ENCODE assay signal across 9 mouse cellular contexts in the genomic region with DNA sequence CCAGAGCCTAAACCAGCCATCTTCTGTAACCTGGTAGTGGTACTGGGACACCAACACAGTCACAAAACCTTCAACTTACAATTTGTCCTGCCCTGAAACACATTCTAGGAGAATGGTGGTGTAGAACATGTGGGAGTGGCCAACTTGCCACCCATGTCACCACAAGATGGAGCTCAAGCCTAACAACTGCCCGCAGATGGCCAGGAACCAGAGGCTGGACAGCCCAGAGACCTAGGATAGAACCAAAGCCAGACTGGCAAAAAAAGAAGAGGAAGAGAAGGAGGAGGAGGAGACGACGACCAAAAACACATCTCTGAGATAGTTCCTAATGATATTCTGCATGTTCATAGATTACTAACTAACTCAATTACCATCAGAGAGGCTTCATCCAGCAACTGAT. TPM values are rescaled to one million over a fixed set of nuclear protein-coding genes. Genes with fewer than 3 reads are reported as not detected.
DNase-seq lines count a peak whose midpoint lies in the region; ATAC-seq and TF ChIP-seq lines count a peak whose summit lies in the region.
"Had no signal": no experiment of that assay in that cellular context is flagged by ENCODE, and none has a peak within 500 bp of the region (broad histone marks: within the 10 kb centered on the region; RNA-seq: fewer than 3 reads in every experiment).

No protein-coding gene starts in this region.

- 11% methylated on average over 3 of the region's 3 CpGs for WGBS in hindbrain, embryonic 14.5 days
- 7% methylated on average over 3 of the region's 3 CpGs for WGBS in hindbrain, embryonic 13.5 days
- 0% methylated on average over 3 of the region's 3 CpGs for WGBS in forebrain, postnatal 0 days
- 7% methylated on average over 3 of the region's 3 CpGs for WGBS in limb, embryonic 14.5 days

- DNase-seq in hindbrain, embryonic 14.5 days (ENCODE audit: low spot score) = peak; percentile 82
- DNase-seq in brain, embryonic 14.5 days (ENCODE audit: low read depth) = peak; percentile 86
- peak; percentile 76 for DNase-seq in forebrain, postnatal 0 days
- peak; percentile 63 to 86 for DNase-seq in kidney, adult 8-10 months
- peak; percentile 70 for DNase-seq in limb, embryonic 14.5 days (ENCODE audit: low spot score)
- DNase-seq in ovary, postnatal 10 days (ENCODE audit: low spot score) = peak; percentile 26
- DNase-seq in thymus, postnatal 0 days (ENCODE audit: low spot score) = peak; percentile 55

- no peaks in the 10 kb centered on the region for H3K9me3 ChIP-seq in hindbrain, embryonic 14.5 days (ENCODE audit: control insufficient read depth, low read length)
- no peaks in the 10 kb centered on the region for H3K9me3 ChIP-seq in hindbrain, embryonic 13.5 days
- no peaks in the 10 kb centered on the region for H3K9me3 ChIP-seq in forebrain, postnatal 0 days (ENCODE audit: low read length)
- no peaks in the 10 kb centered on the region for H3K9me3 ChIP-seq in limb, embryonic 14.5 days (ENCODE audit: control insufficient read depth, low read length)
- H3K9me3 ChIP-seq: embryonic facial prominence, embryonic 12.5 days had no signal

- no peaks in the 10 kb centered on the region for H3K36me3 ChIP-seq in hindbrain, embryonic 14.5 days (replicated peaks; ENCODE audit: control insufficient read depth, insufficient read depth)
- H3K36me3 ChIP-seq in hindbrain, embryonic 13.5 days = no peaks in the 10 kb centered on the region
- H3K36me3 ChIP-seq in forebrain, postnatal 0 days (ENCODE audit: insufficient read depth) = no peaks in the 10 kb centered on the region
- H3K36me3 ChIP-seq in limb, embryonic 14.5 days (ENCODE audit: control insufficient read depth, insufficient read depth, low read length) = no peaks in the 10 kb centered on the region
- H3K36me3 ChIP-seq: embryonic facial prominence, embryonic 12.5 days had no signal

- H3K9ac ChIP-seq in hindbrain, embryonic 14.5 days = no peak overlapping the region
- H3K9ac ChIP-seq in hindbrain, embryonic 13.5 days = no peak overlapping the region
- no peak overlapping the region for H3K9ac ChIP-seq in forebrain, postnatal 0 days
- no peak overlapping the region for H3K9ac ChIP-seq in limb, embryonic 14.5 days (ENCODE audit: low read depth, low read length, severe bottlenecking)
- H3K9ac ChIP-seq: embryonic facial prominence, embryonic 12.5 days had no signal

- H3K4me2 ChIP-seq in hindbrain, embryonic 14.5 days (replicated peaks) = no peak overlapping the region
- H3K4me2 ChIP-seq in hindbrain, embryonic 13.5 days = no peak overlapping the region
- no peak overlapping the region for H3K4me2 ChIP-seq in forebrain, postnatal 0 days (ENCODE audit: low read depth)
- no peak overlapping the region for H3K4me2 ChIP-seq in limb, embryonic 14.5 days (replicated peaks; ENCODE audit: low read depth, low read length, severe bottlenecking)
- H3K4me2 ChIP-seq: embryonic facial prominence, embryonic 12.5 days had no signal

- no peak for TF ChIP-seq POLR2A in brain, embryonic 14.5 days (IDR thresholded peaks at IDR 0.05; ENCODE audit: borderline replicate concordance, extremely low read depth, insufficient read depth, insufficient read length, poor library complexity, severe bottlenecking)
- no peak for TF ChIP-seq POLR2A in limb, embryonic 14.5 days (IDR thresholded peaks at IDR 0.05; ENCODE audit: borderline replicate concordance, extremely low read depth, insufficient read depth, insufficient read length)

- peaks cover 20% of the 10 kb centered on the region for H3K4me1 ChIP-seq in hindbrain, embryonic 14.5 days (replicated peaks; ENCODE audit: control insufficient read depth, insufficient read depth, low read length)
- H3K4me1 ChIP-seq in hindbrain, embryonic 13.5 days (replicated peaks) = peaks cover 22% of the 10 kb centered on the region
- no peaks in the 10 kb centered on the region; the same call in 1 of the 2 replicates for H3K4me1 ChIP-seq in forebrain, postnatal 0 days (ENCODE audit: insufficient read depth)
- H3K4me1 ChIP-seq in limb, embryonic 14.5 days (ENCODE audit: control insufficient read depth, insufficient read depth, low read length) = 0 out of 2 replicates have a peak, but pooled peaks cover 4% of the 10 kb centered on the region

- TF ChIP-seq CTCF in brain, embryonic 14.5 days (IDR thresholded peaks at IDR 0.05; ENCODE audit: borderline replicate concordance, extremely low read depth, insufficient read depth, insufficient read length) = peak; percentile 89
- peak; percentile 82 for TF ChIP-seq CTCF in forebrain, postnatal 0 days (IDR thresholded peaks at IDR 0.05; ENCODE audit: low read depth)

- no peak overlapping the region for H3K27ac ChIP-seq in hindbrain, embryonic 14.5 days
- no peak overlapping the region for H3K27ac ChIP-seq in hindbrain, embryonic 13.5 days
- no peak overlapping the region for H3K27ac ChIP-seq in forebrain, postnatal 0 days (ENCODE audit: low read depth, low read length)
- H3K27ac ChIP-seq in limb, embryonic 14.5 days (replicated peaks; ENCODE audit: low read depth, low read length) = no peak overlapping the region
- H3K27ac ChIP-seq: embryonic facial prominence, embryonic 12.5 days had no signal

- ATAC-seq in hindbrain, embryonic 14.5 days (ENCODE audit: low FRiP score) = peak; percentile 47; the same call in 1 of the 2 replicates
- ATAC-seq in hindbrain, embryonic 13.5 days (ENCODE audit: low FRiP score) = no peak
- ATAC-seq in forebrain, postnatal 0 days = no peak
- peak; percentile 45; the same call in 1 of the 2 replicates for ATAC-seq in limb, embryonic 14.5 days (ENCODE audit: low FRiP score, low read depth)

- no peaks in the 10 kb centered on the region for H3K27me3 ChIP-seq in hindbrain, embryonic 14.5 days (ENCODE audit: control insufficient read depth, insufficient read depth, low read length)
- no peaks in the 10 kb centered on the region for H3K27me3 ChIP-seq in hindbrain, embryonic 13.5 days
- H3K27me3 ChIP-seq in forebrain, postnatal 0 days (ENCODE audit: insufficient read depth, low read length) = no peaks in the 10 kb centered on the region
- H3K27me3 ChIP-seq in limb, embryonic 14.5 days (ENCODE audit: control insufficient read depth, insufficient read depth, low read length) = no peaks in the 10 kb centered on the region
- H3K27me3 ChIP-seq: embryonic facial prominence, embryonic 12.5 days had no signal

- no peak overlapping the region for H3K4me3 ChIP-seq in hindbrain, embryonic 14.5 days (replicated peaks; ENCODE audit: low read length)
- H3K4me3 ChIP-seq in hindbrain, embryonic 13.5 days = no peak overlapping the region
- no peak overlapping the region for H3K4me3 ChIP-seq in forebrain, postnatal 0 days (ENCODE audit: low read depth, low read length)
- H3K4me3 ChIP-seq in limb, embryonic 14.5 days (replicated peaks; ENCODE audit: low read length) = no peak overlapping the region
- H3K4me3 ChIP-seq: embryonic facial prominence, embryonic 12.5 days had no signal

RNA-seq across cellular contexts. Expression of a gene that starts 24.4 kb away (rescaled TPM):
- polyA plus RNA-seq in hindbrain, embryonic 14.5 days (2014; fragmentation: Nextera tagmentation; extraction: Ambion mirVana) = 128 and 144 TPM in 2 replicates
- polyA plus RNA-seq in hindbrain, embryonic 13.5 days (2015; fragmentation: Nextera tagmentation; extraction: Ambion mirVana) = 125 TPM in 2 replicates
- 65.5 and 74.5 TPM in 2 replicates for polyA plus RNA-seq in brain, embryonic 14.5 days (2012; rRNA removed)
- 135 and 173 TPM in 2 replicates for total RNA-seq in forebrain, postnatal 0 days (2014; rRNA removed)
- polyA plus RNA-seq in forebrain, postnatal 0 days (2015; fragmentation: Nextera tagmentation; extraction: Ambion mirVana) = 119 and 121 TPM in 2 replicates
- 38.4 and 38.5 TPM in 2 replicates for polyA plus RNA-seq in limb, embryonic 14.5 days (2012; rRNA removed)
- 60.2 and 62.5 TPM in 2 replicates for polyA plus RNA-seq in limb, embryonic 14.5 days (2014; fragmentation: Nextera tagmentation; extraction: Ambion mirVana)
- 76.7 and 77.8 TPM in 2 replicates for polyA plus RNA-seq in thymus, postnatal 0 days (2015; fragmentation: Nextera tagmentation; extraction: Ambion mirVana)

RNA-seq across cellular contexts. Expression of a gene that starts 42.1 kb away (rescaled TPM):
- 21.8 and 22.8 TPM in 2 replicates for polyA plus RNA-seq in hindbrain, embryonic 14.5 days (2014; fragmentation: Nextera tagmentation; extraction: Ambion mirVana)
- polyA plus RNA-seq in hindbrain, embryonic 13.5 days (2015; fragmentation: Nextera tagmentation; extraction: Ambion mirVana) = 11.1 and 12.4 TPM in 2 replicates
- polyA plus RNA-seq in brain, embryonic 14.5 days (2012; rRNA removed) = 24.7 and 40.3 TPM in 2 replicates
- 105 and 122 TPM in 2 replicates for total RNA-seq in forebrain, postnatal 0 days (2014; rRNA removed)
- 10.0 and 12.3 TPM in 2 replicates for polyA plus RNA-seq in forebrain, postnatal 0 days (2015; fragmentation: Nextera tagmentation; extraction: Ambion mirVana)
- 17.3 and 18.0 TPM in 2 replicates for polyA plus RNA-seq in limb, embryonic 14.5 days (2012; rRNA removed)
- polyA plus RNA-seq in limb, embryonic 14.5 days (2014; fragmentation: Nextera tagmentation; extraction: Ambion mirVana) = 12.2 and 14.4 TPM in 2 replicates
- 17.7 and 22.9 TPM in 2 replicates for polyA plus RNA-seq in thymus, postnatal 0 days (2015; fragmentation: Nextera tagmentation; extraction: Ambion mirVana)

Comparison
In these comparisons a context has a peak if more than half of its experiments do, and no peak if none do; other contexts are left out.
1. ATAC-seq: peak in hindbrain, embryonic 14.5 days (single experiment) and limb, embryonic 14.5 days (single experiment); none in hindbrain, embryonic 13.5 days (single experiment) and forebrain, postnatal 0 days (single experiment).
2. DNase-seq: peak in every context shown above with its lines; median percentile 86 in brain, embryonic 14.5 days; 82 in hindbrain, embryonic 14.5 days; 76 in forebrain, postnatal 0 days; 74 in kidney, adult 8-10 months; 70 in limb, embryonic 14.5 days; 55 in thymus, postnatal 0 days; 26 in ovary, postnatal 10 days.